Mouse (Mus musculus) adrenal gland, postnatal 10 days (tissue): ENCODE results near the gene Vasp. TPM values are rescaled to one million over a fixed set of nuclear protein-coding genes. Genes with fewer than 3 reads are reported as not detected.

Experiments used
- DNase-seq: peaks from one replicate; pipeline ENCODE4 v3.0.0; 2021; ENCODE audit warnings: mixed read lengths
- total RNA-seq, 2 experiments: library from RNA; stranded (reverse); gene quantifications; 2 replicates each; pipeline ENCODE4 v1.2.3; 2021

The Vasp gene
- total RNA-seq, 2 experiments from 2014 or later = 73.9 to 77.2 TPM

DNA sequence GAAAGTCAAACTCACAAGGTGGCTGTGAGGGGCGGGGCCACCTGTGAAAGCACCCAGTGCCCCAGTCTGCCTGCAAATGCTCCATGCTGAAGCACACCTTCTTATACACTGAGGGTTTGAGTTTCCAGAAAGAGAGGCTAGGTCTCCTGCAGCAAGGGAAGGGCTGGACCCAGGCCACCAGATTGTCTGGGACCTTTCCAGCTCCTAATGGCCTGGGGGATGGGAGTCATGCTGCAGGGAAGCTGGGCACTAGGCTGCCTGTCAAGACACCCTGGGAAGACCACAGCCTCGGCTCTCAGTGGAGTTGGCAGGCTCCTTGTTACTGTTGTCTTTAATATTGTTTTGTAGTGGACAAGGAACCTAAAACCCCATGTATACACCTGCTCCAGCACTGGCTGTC lies 35.2 kb downstream of the Vasp start:
- peak; percentile 29 for DNase-seq

DNA sequence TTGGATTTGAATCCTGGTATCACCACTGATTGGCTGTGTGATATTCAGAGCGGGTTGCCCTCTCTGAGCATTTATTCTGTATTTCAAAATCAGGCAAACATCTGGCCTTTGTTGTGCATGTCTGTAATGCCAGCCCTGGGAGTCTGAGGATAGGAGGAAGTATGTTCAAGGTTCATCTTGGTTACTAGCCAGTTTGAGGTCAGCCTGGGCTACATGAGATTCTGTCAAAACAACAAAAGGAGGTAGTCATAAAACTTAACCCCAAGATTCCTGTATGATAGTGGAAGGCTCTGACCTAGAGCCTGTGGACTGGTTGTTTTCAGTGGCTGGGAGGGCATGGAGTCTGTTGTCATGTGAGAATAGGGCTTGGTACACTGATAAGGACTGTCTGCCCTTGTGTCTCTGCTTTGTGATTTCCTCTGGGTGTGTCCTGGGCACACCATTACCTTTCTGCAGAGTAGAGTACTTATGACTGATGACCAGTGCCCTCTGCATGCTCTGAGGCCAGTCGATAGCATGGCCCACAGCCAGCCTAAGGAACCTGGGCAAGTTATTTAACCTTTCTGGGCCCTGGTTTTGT lies 36.4 kb downstream of the Vasp start:
- DNase-seq = no peak

DNA sequence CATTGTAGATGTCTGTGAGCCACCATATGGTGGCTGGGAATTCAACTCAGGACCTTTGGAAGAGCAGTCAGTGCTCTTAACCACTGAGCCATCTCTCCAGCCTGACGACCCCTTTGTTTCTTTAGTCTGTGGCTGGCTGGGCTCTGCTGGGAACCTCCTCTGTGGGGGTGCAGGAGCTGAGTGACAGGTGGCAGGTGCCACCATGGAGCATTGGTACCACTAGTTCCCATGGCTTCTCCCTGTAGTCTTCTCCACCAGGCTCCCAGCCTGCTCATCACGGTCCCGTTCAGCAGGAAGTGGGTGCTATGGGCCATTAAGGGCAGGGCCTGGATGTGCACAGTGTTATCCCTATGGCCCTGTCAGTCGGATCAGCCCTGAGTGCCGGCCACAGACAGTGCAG lies 37.0 kb downstream of the Vasp start:
- DNase-seq = no peak

DNA sequence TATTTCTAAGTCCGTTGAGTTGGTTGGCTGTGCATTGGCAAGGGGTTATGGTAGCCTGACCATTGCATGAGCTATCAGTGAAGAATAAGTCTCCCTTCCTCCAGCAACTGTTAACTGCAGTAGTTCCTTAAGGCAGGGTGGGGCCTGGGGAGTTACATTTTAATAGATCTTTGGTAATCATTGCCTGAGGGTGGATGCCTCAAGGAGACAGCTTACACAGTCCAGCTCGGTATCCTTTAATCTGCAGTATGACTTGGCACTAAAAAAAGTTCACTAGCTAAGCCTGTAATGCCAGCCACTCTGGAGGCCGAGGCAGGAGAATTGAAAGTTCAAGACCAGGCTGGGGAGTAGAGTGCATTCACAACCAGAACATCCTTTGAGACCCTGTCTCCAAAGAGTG lies 39.8 kb downstream of the Vasp start:
- DNase-seq = no peak

DNA sequence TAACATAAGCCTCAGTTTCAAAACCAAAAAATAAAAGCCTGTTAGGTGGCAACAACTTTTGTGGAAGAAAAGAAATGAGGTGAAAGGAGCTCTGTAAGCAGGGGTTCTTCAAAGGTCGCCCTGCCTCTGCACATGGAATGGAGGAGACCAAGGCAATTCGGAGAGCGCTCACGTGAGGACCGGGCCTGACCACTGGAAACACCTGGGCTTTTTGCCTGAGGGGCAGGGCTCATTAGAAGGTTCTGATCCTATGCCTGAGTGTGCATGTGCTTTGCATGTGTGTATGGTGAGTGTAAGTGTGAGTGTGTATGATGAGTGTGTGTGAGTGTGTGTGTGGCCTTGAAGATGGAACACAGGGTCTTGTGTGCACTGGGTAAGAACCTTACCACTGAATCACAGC lies 40.7 kb downstream of the Vasp start:
- no peak for DNase-seq

DNA sequence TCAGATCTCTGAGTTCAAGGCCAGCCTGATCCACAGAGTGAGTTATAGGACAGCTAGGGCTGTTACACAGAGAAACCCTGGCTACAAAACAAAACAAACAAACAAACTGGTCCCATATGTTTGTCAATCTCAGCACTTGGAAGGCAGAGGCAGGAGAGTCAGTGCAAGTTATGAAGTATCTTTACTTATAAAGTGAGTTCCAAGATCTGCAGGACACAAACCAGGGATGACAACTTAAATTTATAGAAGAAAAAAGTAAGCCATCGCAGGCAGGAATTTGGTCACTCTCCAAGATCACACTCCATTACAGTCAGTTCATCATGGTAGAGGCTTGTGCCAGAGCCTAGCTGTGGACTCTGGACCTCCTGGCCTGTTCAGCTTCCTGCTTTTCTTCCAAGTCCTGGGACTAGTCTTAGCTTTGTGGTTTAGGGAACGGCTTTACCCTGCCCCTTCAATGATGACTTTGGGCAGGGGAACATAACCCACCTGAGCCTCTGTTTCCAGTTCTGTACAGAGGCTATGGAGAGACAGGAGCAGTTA lies 41.5 kb downstream of the Vasp start:
- no peak for DNase-seq

GRCm38 (mm10) chr7:19229404-19229803 lies 42.2 kb downstream of the Vasp start:
- no peak for DNase-seq

DNA sequence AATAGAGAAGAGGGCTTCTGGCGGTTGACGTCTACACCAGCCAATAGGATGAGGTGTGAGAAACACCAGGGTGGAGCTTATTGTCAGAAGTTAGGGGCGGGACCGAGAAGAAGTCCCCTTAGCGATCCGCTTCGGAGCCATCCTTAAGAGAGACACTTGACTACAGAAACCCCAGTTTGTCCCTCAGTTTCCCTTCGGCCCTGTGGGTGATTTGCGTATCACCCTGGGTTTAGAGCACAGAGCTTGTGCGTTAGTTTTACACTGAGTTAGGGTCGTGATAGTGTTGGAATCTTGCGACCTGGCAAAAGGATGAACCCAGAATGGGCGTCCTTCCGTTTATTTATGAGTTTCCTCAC lies 42.8 kb downstream of the Vasp start:
- DNase-seq = no peak

- DNase-seq = peak; percentile 100
Observed at GRCm38 (mm10) chr7:19227883-19228792, 43.5 kb downstream of the Vasp start, which contains the start of gene Opa3. TSS of gene Opa3 (plus strand) at chr7:19228334.

GRCm38 (mm10) chr7:19226817-19227797 lies 44.5 kb downstream of the Vasp start:
- DNase-seq = peak; percentile 58

DNA sequence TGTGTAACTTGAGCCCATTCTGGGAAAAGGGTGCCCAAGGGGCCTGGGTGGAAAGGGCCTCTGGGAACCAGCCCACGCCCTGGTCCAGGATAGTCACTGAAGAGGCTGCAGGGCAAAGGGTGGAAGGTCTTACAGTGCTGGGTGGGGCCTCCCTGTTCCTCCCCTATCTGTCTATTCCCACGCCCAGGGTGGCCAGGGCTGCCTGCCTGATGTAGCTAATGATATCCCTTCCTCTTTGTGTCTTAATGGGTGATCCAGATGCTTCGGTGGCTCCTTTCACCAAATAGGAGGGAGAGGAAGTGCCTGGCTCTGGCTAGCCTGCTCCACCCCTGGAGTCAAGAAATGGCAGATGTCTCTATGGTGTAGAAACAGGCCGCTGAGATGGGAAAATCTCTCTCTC lies 46.7 kb downstream of the Vasp start:
- no peak for DNase-seq

DNA sequence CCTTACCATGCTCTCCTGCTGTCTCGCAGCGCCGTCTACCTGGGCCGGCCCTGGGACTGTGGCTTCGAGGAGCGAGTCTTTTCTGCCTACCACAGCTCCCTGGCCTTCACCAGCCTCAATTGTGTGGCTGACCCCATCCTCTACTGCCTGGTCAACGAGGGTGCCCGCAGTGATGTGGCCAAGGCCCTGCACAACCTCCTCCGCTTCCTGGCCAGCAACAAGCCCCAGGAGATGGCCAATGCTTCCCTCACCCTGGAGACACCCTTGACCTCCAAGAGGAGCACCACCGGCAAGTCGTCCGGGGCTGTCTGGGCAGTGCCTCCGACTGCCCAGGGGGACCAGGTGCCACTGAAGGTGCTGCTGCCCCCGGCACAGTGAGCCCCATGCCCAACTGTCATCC lies 48.7 kb downstream of the Vasp start:
- DNase-seq = no peak

DNA sequence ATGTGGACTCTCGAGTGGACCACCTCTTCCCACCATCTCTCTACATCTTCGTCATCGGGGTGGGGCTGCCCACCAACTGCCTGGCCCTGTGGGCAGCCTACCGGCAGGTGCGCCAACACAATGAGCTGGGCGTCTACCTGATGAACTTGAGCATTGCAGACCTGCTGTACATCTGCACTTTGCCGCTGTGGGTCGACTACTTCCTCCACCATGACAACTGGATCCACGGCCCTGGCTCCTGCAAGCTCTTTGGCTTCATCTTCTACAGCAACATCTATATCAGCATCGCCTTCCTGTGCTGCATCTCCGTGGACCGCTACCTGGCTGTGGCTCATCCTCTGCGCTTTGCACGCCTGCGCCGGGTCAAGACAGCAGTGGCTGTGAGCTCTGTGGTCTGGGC lies 49.4 kb downstream of the Vasp start:
- no peak for DNase-seq

DNA sequence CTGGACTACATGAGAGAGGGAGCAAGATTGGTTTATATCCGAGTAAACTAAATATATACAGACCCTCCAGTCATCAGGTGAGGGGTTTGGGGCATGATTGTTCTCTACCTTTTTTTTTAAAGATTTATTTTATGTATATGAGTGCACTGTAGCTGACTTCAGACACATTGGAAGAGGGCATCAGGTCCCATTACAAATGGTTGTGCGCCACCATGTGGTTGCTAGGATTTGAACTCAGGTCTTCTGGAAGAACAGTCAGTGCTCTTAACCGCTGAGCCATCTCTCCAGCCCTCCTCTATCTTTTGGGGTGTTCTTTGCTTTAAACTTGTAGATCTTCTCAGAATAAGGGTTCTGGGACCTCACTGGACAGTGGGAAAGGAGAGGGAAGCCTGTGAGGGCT lies 51.6 kb downstream of the Vasp start:
- DNase-seq = no peak

GRCm38 (mm10) chr7:19217944-19218343 lies 53.7 kb downstream of the Vasp start:
- DNase-seq = no peak

DNA sequence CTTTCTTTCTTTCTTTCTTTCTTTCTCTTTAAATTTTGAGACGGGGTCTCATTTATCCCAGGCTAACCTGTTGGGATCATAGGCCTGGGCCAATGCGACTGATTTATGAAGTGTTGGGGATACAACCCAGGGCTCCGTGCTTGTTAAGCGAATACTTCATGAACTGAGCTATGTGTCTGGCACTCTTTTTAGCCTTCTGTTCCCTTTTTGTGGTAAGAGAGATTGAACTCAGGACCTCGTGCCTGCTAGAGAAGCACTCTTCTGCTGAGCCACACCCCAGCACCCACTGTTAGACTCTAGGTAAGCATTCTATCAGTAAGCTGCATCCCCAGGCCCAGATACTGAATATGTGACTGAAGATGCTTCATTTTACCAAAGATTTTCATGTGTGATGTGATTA lies 54.1 kb downstream of the Vasp start:
- DNase-seq = no peak

- no peak for DNase-seq
Observed at GRCm38 (mm10) chr7:19214940-19215339, 56.7 kb downstream of the Vasp start.

- no peak for DNase-seq
Observed at GRCm38 (mm10) chr7:19214369-19214768, 57.2 kb downstream of the Vasp start.

DNA sequence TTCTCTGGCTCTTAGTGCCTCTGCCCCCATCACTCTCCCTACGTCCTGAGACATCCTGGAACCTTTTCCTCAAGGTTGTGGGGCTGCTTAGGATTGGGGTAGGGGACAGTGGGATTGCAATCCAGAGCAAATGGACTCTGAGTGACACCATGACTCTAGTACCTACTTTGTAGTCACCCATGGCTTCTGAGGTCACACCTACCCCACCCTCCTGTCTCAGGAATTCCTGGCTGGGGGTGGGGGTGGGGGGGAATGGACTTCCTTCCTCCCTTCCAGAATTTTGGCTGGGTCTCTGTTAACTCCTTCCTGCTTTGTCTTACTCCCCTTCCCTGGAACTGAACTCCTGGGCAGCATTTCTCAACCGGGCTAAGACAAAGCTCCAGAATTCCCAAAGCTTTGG lies 58.2 kb downstream of the Vasp start:
- no peak for DNase-seq

DNA sequence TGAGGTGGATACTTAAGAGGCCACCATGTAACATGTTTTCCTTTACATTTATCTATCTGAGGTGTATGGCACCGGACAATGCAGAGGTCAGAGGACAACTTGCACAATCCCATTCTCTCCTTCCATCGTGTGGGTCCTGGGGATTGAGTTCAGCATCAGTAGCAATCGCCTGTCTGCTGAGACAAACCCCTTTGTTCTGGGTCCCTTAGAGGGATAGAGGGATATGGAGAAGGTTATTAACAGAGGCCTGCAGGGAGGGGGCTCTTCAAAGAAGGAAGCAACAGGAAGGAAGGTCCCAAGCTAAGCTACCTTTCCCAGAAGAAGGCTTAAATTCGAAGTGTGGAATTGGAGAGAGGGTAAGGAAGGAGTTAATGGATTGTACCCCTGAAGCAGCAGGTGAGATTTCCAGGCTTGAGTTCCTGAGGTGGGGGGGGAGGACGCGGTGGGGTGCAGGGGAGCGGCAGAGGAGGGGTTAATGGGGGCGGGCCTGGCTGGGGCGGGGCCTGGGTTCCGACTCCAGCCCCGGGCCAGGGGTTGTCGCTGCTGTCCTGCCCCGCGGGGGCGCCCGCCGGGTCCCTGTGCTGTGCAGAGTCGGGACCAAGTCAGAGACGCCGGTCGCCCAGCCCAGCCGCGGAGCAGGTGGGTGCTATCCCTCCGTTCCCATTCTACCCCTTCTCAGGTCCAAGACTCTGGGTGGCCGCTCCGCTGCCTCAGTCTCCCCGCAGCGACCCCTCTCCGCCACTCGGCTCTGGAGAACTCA lies 59.4 kb downstream of the Vasp start, which contains the start of gene Gpr4:
Gene Gpr4 (plus strand): TSS at position 543 of the 760 bp plus-strand sequence.
- peak; percentile 75 for DNase-seq

DNA sequence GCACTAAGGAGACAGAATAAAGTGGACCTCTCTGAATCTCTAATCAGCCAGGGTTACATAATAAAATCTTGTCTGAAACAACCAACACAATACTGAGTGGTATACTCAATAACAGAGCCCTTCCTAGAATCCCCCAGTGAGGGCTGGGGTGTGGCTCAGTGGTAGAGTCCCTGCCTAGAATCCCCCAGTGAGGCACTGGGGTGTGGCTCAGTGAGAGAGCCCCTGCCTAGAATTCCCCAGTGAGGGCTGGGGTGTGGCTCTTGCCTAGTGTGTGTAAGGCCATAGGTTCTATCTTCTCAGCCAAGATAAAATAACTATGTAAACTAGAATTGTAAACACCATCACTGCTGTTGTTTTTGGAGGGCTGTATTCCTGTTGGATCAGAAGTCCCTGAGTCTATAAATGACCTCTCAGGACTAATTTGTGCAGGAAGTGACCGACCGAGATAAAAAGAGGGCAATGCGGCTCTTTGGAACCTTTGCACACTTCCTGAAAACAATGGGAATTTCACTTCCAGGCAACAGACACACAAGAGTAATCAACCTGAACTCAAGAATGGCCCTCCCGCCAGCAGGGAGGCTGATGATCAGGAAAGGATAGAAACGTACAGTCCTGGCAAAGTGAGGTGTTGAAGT lies 60.5 kb downstream of the Vasp start:
- no peak for DNase-seq
